Mouse (Mus musculus) embryo, embryonic 10.5 days (tissue): Measurements from ENCODE around the gene Sort1.
A peak's percentile ranks its signal among the peaks of the same experiment; 100 is the strongest.

Source experiments
- DNase-seq: peaks from one replicate; pipeline ENCODE4 v3.0.0-alpha.2; 2015; ENCODE audit warnings: low spot score

Gene Sort1

GRCm38 (mm10) chr3:108327916-108328315 lies 44.0 kb downstream of the Sort1 start:
- DNase-seq, result no peak

GRCm38 (mm10) chr3:108328441-108328841 lies 44.6 kb downstream of the Sort1 start:
- no peak for DNase-seq

- no peak for DNase-seq
Measured at GRCm38 (mm10) chr3:108330812-108331211, 46.9 kb downstream of the Sort1 start.

- no peak for DNase-seq
Measured at GRCm38 (mm10) chr3:108336878-108337277, 53.0 kb downstream of the Sort1 start.

- DNase-seq, result no peak
Measured at GRCm38 (mm10) chr3:108341040-108341439, 57.2 kb downstream of the Sort1 start.

GRCm38 (mm10) chr3:108342185-108342584 lies 58.3 kb downstream of the Sort1 start:
- no peak for DNase-seq

GRCm38 (mm10) chr3:108345855-108346254 lies 62.0 kb downstream of the Sort1 start:
- DNase-seq, result no peak

- DNase-seq, result no peak
Measured at GRCm38 (mm10) chr3:108348376-108348775, 64.5 kb downstream of the Sort1 start.

- no peak for DNase-seq
Measured at GRCm38 (mm10) chr3:108355245-108355644, 71.4 kb downstream of the Sort1 start.

GRCm38 (mm10) chr3:108357051-108357450 lies 73.2 kb downstream of the Sort1 start:
- no peak for DNase-seq

GRCm38 (mm10) chr3:108358445-108358844 lies 74.6 kb downstream of the Sort1 start:
- no peak for DNase-seq

GRCm38 (mm10) chr3:108360894-108361293 lies 77.0 kb downstream of the Sort1 start:
- peak; percentile 74 for DNase-seq

- DNase-seq, result no peak
Measured at GRCm38 (mm10) chr3:108363626-108364025, 79.7 kb downstream of the Sort1 start.

GRCm38 (mm10) chr3:108364270-108364995 lies 80.6 kb downstream of the Sort1 start, which contains the start of gene Mybphl:
Gene Mybphl (plus strand): TSS chr3:108364911.
- no peak for DNase-seq

GRCm38 (mm10) chr3:108367173-108367572 lies 83.3 kb downstream of the Sort1 start:
- DNase-seq, result peak; percentile 39

- DNase-seq, result no peak
Measured at GRCm38 (mm10) chr3:108367828-108368227, 83.9 kb downstream of the Sort1 start.

GRCm38 (mm10) chr3:108368721-108369120 lies 84.8 kb downstream of the Sort1 start:
- DNase-seq, result no peak

- DNase-seq, result no peak
Measured at GRCm38 (mm10) chr3:108372274-108372673, 88.4 kb downstream of the Sort1 start.

GRCm38 (mm10) chr3:108372691-108373090 lies 88.8 kb downstream of the Sort1 start:
- no peak for DNase-seq

- no peak for DNase-seq
Measured at GRCm38 (mm10) chr3:108378875-108379663, 95.2 kb downstream of the Sort1 start.

- DNase-seq, result no peak
Measured at GRCm38 (mm10) chr3:108380695-108381094, 96.8 kb downstream of the Sort1 start.

- DNase-seq, result no peak
Measured at GRCm38 (mm10) chr3:108381945-108382875, 98.3 kb downstream of the Sort1 start.
